Mouse (Mus musculus): ENCODE results near the gene Gm7233.
"Not testable (repeated sequence)": the region's sequence is repeated elsewhere in the genome, so short reads cannot be mapped to it uniquely, and the experiment has no call there.

- TF ChIP-seq EP300 (IDR thresholded peaks at IDR 0.05; ENCODE audit: insufficient read depth, low read depth, low read length); CTCF (IDR thresholded peaks at IDR 0.05); POLR2A (IDR thresholded peaks at IDR 0.05; ENCODE audit: insufficient read depth, low read depth, low read length): not testable (repeated sequence)
Measured at GRCm38 (mm10) chr14:43167189-43167588, 12.5 kb upstream of the Gm7233 start.

All from heart, adult 2 months (tissue).